Mouse (Mus musculus) hindbrain, embryonic 14.5 days (tissue): ENCODE results near the gene Pde10a. TPM values are rescaled to one million over a fixed set of nuclear protein-coding genes. Genes with fewer than 3 reads are reported as not detected.

Experiments used
- ATAC-seq: fragments of 200-750 bp; cut with Nextera tagmentation; 2 replicates; pipeline ENCODE4 v1.8.0; 2017; ENCODE audit warnings: moderate number of reproducible peaks, mild to moderate bottlenecking, moderate TSS enrichment, moderate library complexity; ENCODE audit not compliant: low FRiP score
- DNase-seq: peaks from one replicate; pipeline ENCODE4 v3.0.0-alpha.2; 2015; ENCODE audit warnings: low spot score
- H3K27ac ChIP-seq: fragments of 300-500 bp; sonication (generic); 2 replicates; pipeline ENCODE4 v1.5.1; 2014; ENCODE audit warnings: mild to moderate bottlenecking, moderate library complexity
- H3K27me3 ChIP-seq: fragments of 300-500 bp; sonication (generic); 2 replicates; pipeline ENCODE4 v1.6.1; 2014; ENCODE audit warnings: mild to moderate bottlenecking, low read length, mixed read lengths; ENCODE audit not compliant: control insufficient read depth, insufficient read depth
- H3K36me3 ChIP-seq: fragments of 300-500 bp; sonication (generic); replicated peaks from 2 replicates; pipeline ENCODE4 v1.6.1; 2014; ENCODE audit not compliant: control insufficient read depth, insufficient read depth
- H3K4me1 ChIP-seq: fragments of 300-500 bp; sonication (generic); replicated peaks from 2 replicates; pipeline ENCODE4 v1.6.1; 2014; ENCODE audit warnings: antibody characterized with exemption, low read length, mixed read lengths; ENCODE audit not compliant: control insufficient read depth, insufficient read depth
- H3K4me2 ChIP-seq: fragments of 300-500 bp; sonication (generic); replicated peaks from 2 replicates; pipeline ENCODE4 v1.6.1; 2014; ENCODE audit warnings: mild to moderate bottlenecking, moderate library complexity
- H3K4me3 ChIP-seq: fragments of 300-500 bp; sonication (generic); replicated peaks from 2 replicates; pipeline ENCODE4 v1.5.1; 2014; ENCODE audit warnings: mild to moderate bottlenecking, low read length
- H3K9ac ChIP-seq: fragments of 300-500 bp; sonication (generic); 2 replicates; pipeline ENCODE4 v1.6.1; 2014
- H3K9me3 ChIP-seq: fragments of 300-500 bp; sonication (generic); 2 replicates; pipeline ENCODE4 v1.6.1; 2016; ENCODE audit warnings: low read length; ENCODE audit not compliant: control insufficient read depth
- WGBS: fragments of 180-500 bp; shearing (Covaris S2); extraction: QIAGEN DNeasy Blood & Tissue Kit; methylation state at CpG from one replicate; pipeline ENCODE4 v1.1.7; 2014; 5-methylcytosine and 5-hydroxymethylcytosine counted together
- polyA plus RNA-seq: library from polyadenylated mRNA; unstranded; fragments of >200 nt; fragmentation: Nextera tagmentation; extraction: Ambion mirVana; gene quantifications from 2 replicates; pipeline ENCODE4 v1.2.1, GENCODE M21; 2014

Gene Pde10a
- polyA plus RNA-seq, 1 experiment from 2014 or later, result 15.8 TPM

DNA sequence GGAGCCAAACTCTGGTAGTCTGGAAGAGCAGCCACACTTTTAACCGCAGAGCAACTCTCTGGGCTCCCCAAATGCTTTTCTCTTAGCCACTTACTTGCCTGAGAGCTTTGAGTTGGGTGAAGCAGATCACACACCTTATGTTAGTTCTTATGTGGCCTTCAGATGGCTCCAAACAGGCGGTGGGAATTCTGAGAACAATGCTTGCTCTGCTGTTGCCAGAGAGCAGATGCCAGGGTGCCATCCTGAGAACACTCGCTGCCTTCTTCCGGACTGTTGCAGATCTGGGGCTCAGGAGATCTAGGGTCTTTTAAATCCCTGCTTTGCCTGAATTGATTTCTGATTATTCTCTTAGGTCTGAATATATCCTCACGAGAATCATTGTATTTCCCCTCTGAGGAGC, 359.5 kb downstream of the Pde10a start:
- Histone ChIP-seq H3K4me3 (no peak overlapping the region), H3K36me3 (no peaks in the 10 kb centered on the region), H3K4me2 (no peak overlapping the region), H3K9me3 (no peaks in the 10 kb centered on the region), H3K27me3 (no peaks in the 10 kb centered on the region), H3K4me1 (peaks cover 9% of the 10 kb centered on the region; the same call in 1 of the 2 replicates), H3K9ac (no peak overlapping the region), H3K27ac (no peak overlapping the region)
- ATAC-seq (no peak), DNase-seq (no peak)
- WGBS, result 69% methylated on average over 5 of the region's 5 CpGs

DNA sequence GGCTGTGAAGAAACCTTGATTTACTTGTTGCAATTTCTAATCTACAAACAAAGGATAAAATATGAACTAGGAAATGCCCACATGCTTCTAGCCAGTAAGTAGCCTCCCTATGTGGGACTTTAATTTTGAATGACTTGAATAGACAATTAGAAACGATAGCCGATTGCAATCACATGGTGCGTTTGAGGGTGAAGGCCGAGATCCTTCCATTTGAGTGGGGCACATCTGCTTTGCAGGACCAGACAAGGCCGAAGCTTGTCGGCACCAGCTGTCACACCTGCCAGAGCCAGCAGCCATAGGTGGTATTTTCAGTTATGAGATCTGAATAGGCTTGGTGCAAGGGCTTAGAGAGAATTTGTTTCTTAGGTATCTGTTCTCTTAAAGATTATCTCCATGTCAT, 360.7 kb downstream of the Pde10a start:
- no peaks in the 10 kb centered on the region for H3K36me3 ChIP-seq
- DNase-seq (no peak), ATAC-seq (no peak)
- no peaks in the 10 kb centered on the region for H3K9me3 ChIP-seq
- H3K4me2 ChIP-seq, result no peak overlapping the region
- H3K4me3 ChIP-seq, result no peak overlapping the region
- WGBS, result 45% methylated on average over 6 of the region's 6 CpGs
- H3K27me3 ChIP-seq, result no peaks in the 10 kb centered on the region
- H3K27ac ChIP-seq, result no peak overlapping the region
- H3K4me1 ChIP-seq, result peaks cover 9% of the 10 kb centered on the region; the same call in 1 of the 2 replicates
- H3K9ac ChIP-seq, result no peak overlapping the region

DNA sequence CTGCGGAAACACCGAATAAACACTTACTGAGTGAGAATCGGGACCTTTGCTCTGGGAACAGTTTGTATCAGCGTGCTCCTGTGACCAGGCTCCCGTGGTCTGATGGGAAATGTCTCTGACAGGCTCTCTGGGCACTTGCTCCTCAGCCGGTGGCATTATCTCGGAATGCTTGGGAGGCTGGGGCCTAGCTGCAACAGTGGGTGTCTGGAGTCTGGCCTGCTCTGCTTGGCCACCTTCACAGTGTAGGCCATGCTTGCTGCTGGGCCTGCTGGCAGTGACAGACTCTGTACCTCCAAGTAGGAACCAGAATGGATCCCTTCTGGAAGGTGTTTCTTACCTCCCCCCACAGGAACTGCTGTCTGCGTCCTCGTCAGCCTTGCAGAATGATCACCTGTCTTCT, 362.9 kb downstream of the Pde10a start:
- Histone ChIP-seq H3K4me1 (peaks cover 9% of the 10 kb centered on the region; the same call in 1 of the 2 replicates), H3K4me2 (no peak overlapping the region), H3K4me3 (no peak overlapping the region), H3K27me3 (no peaks in the 10 kb centered on the region), H3K9ac (no peak overlapping the region), H3K36me3 (no peaks in the 10 kb centered on the region), H3K9me3 (no peaks in the 10 kb centered on the region), H3K27ac (no peak overlapping the region)
- DNase-seq (no peak), ATAC-seq (no peak)
- WGBS, result 67% methylated on average over 9 of the region's 9 CpGs

DNA sequence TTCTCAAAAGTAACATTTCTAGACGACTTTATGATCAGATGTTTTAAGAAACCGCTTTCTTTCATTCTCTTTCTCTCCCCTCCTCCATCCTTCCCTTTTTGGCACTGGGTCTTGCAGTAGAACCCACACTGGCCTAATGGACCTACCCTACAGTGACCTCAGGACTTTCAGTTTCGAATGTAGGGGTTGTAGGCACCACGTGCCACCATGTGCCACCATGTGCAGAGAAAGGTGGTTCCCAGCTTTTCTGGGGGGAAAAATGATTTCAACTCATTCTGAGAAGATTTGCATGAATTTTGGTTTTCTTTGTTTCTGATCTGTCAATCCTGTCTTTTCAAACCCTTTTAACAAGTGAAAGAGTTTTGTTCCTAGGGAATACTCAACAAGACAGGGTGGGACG, 363.5 kb downstream of the Pde10a start:
- Histone ChIP-seq H3K9me3 (no peaks in the 10 kb centered on the region), H3K9ac (no peak overlapping the region), H3K27me3 (no peaks in the 10 kb centered on the region), H3K4me1 (peaks cover 9% of the 10 kb centered on the region; the same call in 1 of the 2 replicates), H3K36me3 (no peaks in the 10 kb centered on the region), H3K4me2 (no peak overlapping the region), H3K27ac (no peak overlapping the region), H3K4me3 (no peak overlapping the region)
- DNase-seq (no peak), ATAC-seq (no peak)
- 82% methylated on average over 5 of the region's 5 CpGs for WGBS

DNA sequence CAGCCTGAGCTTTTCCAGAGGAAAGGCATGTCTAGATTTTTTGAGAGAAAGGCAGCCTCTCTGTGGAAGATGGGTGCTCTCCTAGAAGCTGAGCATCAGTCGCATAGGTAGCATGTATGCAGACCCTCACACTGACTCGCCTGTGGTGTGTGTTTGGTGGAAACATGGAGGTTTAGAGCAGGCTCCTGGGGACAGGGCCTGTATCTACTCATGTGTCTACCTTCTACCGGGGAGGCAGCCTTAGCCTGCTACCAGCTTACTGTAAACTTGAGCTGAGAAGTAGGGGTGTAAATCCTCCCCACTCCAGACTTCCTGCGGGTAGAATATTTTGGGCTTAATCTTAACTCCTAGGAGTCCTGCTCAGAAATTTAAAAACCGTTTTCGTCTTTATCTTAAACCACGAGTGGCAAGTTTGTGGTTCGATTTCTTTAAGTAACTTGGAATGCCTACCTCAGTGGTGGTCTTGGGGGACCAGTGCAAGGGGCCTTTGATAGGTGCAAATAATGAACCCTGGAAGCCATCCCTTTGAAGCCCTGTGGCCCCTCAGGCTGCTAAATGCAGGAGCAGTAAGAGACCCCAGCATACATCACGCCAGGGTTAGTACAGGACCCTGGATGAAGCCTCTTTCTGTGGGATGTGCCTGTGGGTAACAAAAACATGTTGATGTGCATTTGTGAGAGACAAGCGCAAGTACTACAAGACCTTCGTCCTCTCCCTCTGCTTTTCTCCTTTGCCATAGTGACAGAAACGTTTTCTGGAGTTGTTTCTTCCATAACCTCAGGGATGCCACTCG, 367.2 kb downstream of the Pde10a start:
- no peak overlapping the region for H3K4me2 ChIP-seq
- H3K4me1 ChIP-seq, result no peaks in the 10 kb centered on the region; the same call in 1 of the 2 replicates
- H3K27me3 ChIP-seq, result no peaks in the 10 kb centered on the region
- no peaks in the 10 kb centered on the region for H3K36me3 ChIP-seq
- no peak for ATAC-seq
- H3K27ac ChIP-seq, result no peak overlapping the region
- WGBS, result 83% methylated on average over 13 of the region's 13 CpGs
- H3K9me3 ChIP-seq, result no peaks in the 10 kb centered on the region
- no peak overlapping the region for H3K9ac ChIP-seq
- no peak overlapping the region for H3K4me3 ChIP-seq
- DNase-seq, result no peak

DNA sequence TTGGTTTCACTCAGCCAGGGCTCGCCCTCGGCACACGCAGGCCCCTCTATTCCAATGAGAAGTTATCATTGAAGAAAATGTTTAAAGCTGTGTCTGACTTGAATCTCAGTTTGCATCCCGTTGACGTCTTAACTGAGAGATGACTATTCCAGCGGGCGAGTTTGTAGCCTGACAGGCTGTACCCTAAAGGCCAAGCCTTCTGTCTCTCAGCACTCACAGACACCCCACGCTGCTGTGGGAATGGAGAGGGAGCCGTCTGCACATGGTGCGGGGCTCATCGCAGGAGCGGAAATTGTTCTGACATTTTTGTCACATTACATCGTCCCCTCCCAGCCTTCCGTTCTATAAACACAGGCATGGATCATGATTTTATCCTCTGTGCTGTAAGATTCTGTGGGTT, 370.8 kb downstream of the Pde10a start:
- no peaks in the 10 kb centered on the region; the same call in 1 of the 2 replicates for H3K4me1 ChIP-seq
- H3K9me3 ChIP-seq, result no peaks in the 10 kb centered on the region
- H3K27me3 ChIP-seq, result no peaks in the 10 kb centered on the region
- 70% methylated on average over 14 of the region's 14 CpGs for WGBS
- no peak overlapping the region for H3K4me3 ChIP-seq
- DNase-seq (no peak), ATAC-seq (no peak)
- H3K4me2 ChIP-seq, result no peak overlapping the region
- no peaks in the 10 kb centered on the region for H3K36me3 ChIP-seq
- H3K27ac ChIP-seq, result no peak overlapping the region
- no peak overlapping the region for H3K9ac ChIP-seq

DNA sequence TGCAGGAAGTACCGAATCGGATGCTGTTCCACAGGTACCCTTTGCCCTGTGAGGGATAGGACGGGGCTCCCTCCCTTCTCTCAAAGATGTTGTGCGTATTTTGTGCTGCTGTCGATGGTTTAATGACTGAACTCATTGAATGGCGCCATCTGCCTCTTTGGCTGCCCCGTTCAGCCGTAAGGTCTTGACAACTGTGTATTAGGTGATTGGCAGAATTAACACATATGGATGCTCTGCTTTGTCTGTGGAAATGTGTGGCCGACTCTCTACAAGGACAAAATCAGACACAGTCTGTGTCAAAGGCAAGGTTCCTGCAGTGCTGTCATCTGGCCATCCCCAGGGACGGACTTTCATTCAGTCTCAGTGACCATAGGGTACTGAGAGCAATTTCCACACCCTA, 372.6 kb downstream of the Pde10a start:
- Histone ChIP-seq H3K36me3 (no peaks in the 10 kb centered on the region; the same call in 1 of the 2 replicates), H3K9ac (no peak overlapping the region), H3K4me1 (no peaks in the 10 kb centered on the region; the same call in 1 of the 2 replicates), H3K9me3 (no peaks in the 10 kb centered on the region), H3K4me2 (no peak overlapping the region), H3K27me3 (no peaks in the 10 kb centered on the region), H3K4me3 (no peak overlapping the region), H3K27ac (no peak overlapping the region)
- no peak for ATAC-seq
- no peak for DNase-seq
- WGBS, result 52% methylated on average over 10 of the region's 10 CpGs

DNA sequence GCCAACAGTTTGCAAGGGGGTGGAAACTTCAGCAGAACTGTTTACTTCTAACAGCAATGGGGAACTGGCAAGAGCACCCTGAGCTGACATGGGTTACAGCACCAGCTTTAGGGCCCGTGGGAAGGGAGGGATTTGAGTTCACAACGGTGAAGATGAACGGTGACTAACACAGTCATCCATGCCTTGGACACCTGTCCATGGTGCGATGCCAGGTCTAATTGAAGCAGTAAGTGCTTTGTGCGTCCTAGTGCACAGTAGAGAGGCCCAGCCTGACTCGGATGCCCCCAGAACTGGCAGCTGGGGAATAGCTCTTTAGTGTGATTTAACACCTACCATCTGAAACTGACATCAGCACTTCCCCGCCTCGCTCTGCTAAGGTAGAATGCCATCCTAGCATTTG, 373.0 kb downstream of the Pde10a start:
- Histone ChIP-seq H3K27me3 (no peaks in the 10 kb centered on the region), H3K9me3 (no peaks in the 10 kb centered on the region), H3K4me1 (no peaks in the 10 kb centered on the region; the same call in 1 of the 2 replicates), H3K36me3 (no peaks in the 10 kb centered on the region; the same call in 1 of the 2 replicates), H3K27ac (no peak overlapping the region), H3K4me2 (no peak overlapping the region), H3K4me3 (no peak overlapping the region), H3K9ac (no peak overlapping the region)
- 73% methylated on average over 8 of the region's 8 CpGs for WGBS
- DNase-seq, result no peak
- ATAC-seq, result no peak

DNA sequence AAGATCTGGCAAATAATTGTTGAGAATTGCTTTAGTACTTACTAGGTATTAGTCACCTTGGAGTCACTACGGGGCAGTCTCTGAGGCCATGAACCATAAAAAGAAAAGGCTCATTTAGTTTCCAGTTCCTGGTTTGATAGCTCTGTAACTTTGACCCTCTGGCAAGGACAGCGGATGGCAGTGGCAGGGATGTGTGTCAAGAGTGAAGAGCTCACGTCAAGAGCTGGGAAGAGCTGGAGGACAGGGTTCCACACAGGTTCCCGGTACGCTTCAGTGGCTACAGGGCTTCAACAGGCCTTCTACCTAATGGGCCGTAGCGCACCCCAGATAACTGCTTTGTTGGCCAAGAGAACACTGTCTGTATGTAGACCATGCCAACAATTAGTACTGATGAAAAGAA, 374.0 kb downstream of the Pde10a start:
- WGBS, result 86% methylated on average over 7 of the region's 7 CpGs
- no peak for DNase-seq

More for the DNA sequence above, 374.0 kb downstream of the Pde10a start:
- no peak overlapping the region for H3K9ac ChIP-seq
- no peaks in the 10 kb centered on the region for H3K4me1 ChIP-seq
- no peak overlapping the region for H3K4me3 ChIP-seq
- no peak for ATAC-seq
- no peak overlapping the region for H3K27ac ChIP-seq
- H3K4me2 ChIP-seq, result no peak overlapping the region
- no peaks in the 10 kb centered on the region for H3K9me3 ChIP-seq
- H3K36me3 ChIP-seq, result no peaks in the 10 kb centered on the region; the same call in 1 of the 2 replicates
- H3K27me3 ChIP-seq, result no peaks in the 10 kb centered on the region
